Mouse (Mus musculus) cerebellum, postnatal 14 days (tissue): ENCODE measurements around the gene Ccdc80.

ENCODE experiments used
- DNase-seq, 2 experiments: peaks; one replicate each; pipeline ENCODE4 v3.0.0; 2021; ENCODE audit warnings: mixed read lengths in 2 of 2

Ccdc80 gene

GRCm38 (mm10) chr16:45093137-45093731, at the start of gene Ccdc80:
Ccdc80 (plus strand) TSS chr16:45093402.
- no peak for DNase-seq

DNA sequence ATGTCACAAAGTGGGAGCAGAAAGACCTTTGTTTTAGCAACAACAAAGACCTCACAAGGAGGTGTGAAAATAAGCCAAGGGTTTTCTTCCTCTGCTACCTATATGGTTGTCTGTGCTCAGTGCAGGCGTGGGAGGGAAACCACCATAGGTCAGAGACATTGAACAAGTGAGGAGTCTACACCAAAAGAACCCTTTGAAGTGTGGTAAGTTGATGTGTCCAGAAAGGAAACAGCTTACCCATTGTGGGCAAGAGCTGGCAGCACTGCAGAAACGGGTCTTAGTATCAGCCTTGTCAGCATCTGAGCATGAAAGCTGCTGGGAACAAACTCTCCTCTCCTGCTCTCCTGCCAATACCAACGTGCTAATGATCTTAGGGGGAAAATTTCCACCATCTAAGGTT, 48.4 kb upstream of the Ccdc80 start:
- DNase-seq, result no peak

GRCm38 (mm10) chr16:45057222-45057621, 36.0 kb upstream of the Ccdc80 start:
- no peak for DNase-seq

GRCm38 (mm10) chr16:45057922-45058321, 35.3 kb upstream of the Ccdc80 start:
- DNase-seq, result no peak

DNA sequence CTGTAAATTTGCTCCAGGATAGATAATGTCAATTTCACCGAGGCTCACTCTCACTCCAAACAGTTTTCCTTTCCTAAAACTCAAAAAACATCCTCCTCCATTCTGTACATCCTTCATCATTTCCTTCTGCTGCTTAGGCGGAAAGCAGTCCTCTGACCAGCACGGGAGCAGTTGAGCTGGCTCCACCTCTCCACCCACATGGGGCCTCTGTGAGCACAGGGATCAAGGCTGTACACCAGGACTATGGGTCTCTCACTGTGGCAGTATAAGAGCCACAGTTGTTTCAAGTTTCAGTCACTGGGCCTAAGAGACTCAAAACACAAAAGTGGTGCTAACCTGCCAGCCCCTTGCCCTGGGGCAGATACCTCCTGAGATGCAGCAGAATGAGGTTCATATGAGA, 32.1 kb upstream of the Ccdc80 start:
- DNase-seq, result no peak

DNA sequence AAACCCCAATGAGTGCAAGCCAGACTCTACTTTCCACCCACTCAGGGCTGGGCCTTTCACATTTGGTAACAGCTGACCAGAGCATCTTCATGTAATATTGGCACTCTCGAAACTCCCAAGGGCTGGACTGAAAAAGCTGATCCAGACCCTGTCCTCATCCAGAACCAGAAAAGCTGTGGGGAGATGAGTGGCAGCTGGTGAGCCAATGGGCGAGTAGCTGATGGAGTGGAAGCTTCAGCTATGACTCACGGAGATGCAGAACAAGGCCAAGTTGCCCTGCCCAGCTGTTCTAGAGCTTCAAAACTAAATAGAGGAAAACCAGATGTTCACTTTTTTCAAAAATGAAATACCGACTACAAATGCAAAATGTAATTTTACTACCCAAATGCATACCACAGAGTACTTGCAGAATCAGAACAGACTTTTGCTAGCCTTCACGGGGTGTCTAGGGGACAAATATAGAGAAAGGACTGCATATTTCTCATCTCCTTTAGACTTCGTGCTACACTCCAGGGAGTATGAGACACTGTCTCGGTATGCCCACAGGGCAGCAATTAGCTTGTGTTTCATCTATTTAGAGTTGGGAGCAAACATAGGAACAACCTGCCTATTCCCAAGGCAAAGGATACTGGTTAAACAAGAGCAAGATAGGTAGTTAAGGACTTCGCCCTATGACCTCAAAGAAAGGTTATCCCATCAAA, 22.7 kb upstream of the Ccdc80 start:
- DNase-seq, result no peak

DNA sequence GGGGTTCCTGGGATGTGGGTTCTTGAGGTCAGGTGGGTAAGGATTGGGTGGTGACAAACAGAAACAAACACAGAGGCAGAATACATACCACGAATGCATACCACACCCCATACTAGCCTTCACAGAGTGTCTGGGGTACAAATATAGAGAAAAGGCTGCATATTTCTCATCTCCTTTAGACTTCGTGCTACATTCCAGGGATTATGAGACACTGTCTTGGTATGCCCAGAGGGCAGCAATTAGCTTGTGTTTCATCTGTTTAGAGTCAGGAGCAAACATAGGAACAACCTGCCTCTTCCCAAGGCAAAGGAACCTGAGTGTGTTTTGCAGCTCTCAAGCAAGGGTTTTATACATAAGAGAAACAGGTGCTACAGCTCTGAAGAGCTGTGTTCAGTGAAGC, 21.8 kb upstream of the Ccdc80 start:
- DNase-seq, result no peak

DNA sequence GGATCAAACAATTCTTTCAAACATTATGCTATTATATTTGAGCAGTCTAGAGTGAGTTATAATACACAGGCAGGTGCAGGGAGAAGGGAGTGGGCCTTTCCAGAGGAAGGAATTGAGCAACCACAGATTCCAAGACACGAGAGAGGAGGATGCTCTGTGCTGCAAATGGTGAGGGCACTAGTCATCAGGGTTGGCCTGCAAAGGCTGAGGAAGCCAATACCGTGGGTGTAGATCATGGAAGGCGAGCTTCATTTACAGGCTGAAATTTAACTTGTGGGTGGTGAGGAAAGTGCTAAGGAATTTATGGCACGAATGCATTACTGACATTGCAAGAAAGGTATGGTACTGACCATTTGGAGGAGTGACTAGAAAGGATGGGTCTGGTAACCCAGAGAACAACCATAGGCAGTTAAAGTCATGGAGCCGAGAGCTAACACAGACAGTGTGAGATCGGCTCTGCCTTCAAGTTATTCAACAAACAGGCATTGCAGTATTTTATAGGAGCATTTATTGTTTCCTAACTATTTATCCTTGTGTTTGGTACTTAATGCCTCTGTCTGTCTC, 15.6 kb upstream of the Ccdc80 start:
- no peak for DNase-seq

- DNase-seq, result no peak
These were observed 13.9 kb upstream of the Ccdc80 start for GRCm38 (mm10) chr16:45079322-45079721.

DNA sequence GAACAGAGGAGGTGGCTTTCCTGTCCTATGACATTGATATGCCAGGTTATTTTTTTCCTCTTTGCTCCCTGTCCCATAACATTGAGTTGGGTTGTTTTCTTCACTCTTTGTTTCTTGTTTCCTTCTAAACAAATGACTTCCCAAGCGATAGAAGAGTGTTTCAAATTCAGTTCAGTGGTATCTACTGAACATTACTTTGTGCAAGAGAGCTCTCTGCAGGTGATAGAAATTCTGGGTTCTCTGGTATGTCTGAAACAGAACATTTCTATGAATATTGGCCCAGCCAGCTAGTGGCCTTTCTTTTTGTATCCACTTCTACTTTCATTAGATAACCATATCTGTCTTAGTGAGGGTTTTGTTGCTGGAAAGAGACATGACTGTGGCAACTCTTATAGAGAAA, 4.4 kb upstream of the Ccdc80 start:
- no peak for DNase-seq

DNA sequence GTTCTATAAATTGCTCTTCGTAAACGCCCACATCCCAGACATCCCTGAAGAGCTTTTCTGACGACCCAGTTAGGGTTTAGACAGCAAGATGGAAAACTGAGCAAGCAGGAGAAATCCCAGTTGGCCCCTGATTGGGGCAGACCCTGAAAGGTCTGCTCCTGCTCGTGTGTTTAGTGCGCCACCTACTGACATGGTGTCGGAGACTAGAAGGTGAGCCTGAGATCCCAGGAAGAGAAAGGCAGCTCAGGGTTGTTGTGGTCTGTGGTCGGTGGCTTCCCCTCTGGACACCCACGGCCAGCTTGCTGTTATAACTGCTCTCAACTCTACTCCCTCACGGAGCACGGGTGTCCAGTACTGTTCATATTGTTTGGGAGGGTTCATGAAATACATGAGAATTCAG, 3.2 kb upstream of the Ccdc80 start:
- DNase-seq, result peak; percentile 85 to 90

- peak in 1 of 2 experiments; percentile 4 for DNase-seq
These were observed 1.0 kb downstream of the Ccdc80 start for GRCm38 (mm10) chr16:45094136-45094756.

DNA sequence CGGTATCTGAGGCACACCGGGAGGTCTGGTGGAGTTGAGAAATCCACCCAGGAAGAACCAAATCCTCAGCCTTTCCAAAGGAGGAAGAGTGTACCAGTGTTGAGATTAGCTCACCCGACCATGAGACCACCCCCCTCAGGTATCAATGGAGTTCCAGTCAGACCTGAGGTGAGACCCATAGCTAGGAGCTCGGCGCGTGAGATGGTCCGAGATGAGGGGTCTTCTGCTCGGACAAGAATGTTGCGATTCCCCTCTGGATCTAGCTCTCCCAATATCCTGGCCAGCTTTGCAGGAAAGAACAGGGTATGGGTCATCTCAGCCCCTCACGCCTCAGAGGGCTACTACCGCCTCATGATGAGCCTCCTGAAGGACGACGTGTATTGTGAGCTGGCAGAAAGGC, 1.8 kb downstream of the Ccdc80 start:
- no peak for DNase-seq

GRCm38 (mm10) chr16:45095561-45096482, 2.6 kb downstream of the Ccdc80 start:
- DNase-seq, result peak; percentile 15 to 24

DNA sequence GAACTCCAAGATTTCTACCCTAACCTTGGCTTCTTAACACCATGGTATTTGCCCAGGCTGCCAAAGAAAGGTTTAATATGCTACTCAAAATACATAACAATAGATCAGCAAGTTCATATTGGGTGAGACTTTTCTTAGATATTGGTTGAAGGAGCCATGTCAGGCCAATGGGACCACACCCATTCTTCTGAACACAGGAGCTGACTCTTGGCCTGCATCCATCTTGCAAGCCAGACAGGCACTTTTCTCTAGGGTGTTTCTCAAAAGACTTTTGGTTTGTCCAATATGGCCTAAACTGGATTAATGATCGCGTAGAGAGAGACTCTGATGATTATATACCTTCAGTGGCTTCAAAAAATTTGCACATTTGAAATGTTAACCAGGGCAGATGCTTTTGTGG, 4.3 kb downstream of the Ccdc80 start:
- DNase-seq, result no peak

DNA sequence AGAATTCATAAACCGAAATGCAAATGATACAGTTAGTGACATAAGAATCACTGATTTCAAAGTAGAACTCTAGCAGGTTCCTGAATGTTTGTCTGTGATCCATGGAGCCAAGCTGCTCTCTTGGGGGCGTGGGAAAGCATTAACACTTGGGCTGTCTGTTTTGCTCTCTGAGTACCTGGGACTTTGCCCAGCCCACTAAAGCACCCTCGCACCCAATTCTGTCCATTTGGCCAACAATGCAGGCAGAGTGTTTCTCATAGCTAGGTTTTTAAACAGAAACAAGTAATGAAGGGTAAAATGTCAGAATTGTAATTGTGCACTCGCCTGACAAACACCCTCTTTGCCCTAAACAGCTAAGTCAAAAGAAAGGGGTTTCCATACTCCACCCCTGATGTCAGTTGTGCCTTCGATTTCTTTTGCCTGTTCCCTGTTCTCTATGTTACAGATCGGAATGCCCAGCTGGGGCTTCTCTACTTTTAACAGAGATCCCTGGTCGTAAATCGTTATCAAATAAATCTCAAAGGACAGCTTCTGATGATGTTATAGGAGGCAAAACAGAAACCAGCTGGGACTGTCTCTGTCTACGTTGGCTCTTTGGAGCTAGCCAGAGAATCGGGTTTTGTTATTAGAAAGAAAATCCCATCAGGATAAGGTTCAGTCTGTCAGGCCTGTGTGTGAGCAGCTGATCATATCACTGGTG, 5.1 kb downstream of the Ccdc80 start:
- no peak for DNase-seq

DNA sequence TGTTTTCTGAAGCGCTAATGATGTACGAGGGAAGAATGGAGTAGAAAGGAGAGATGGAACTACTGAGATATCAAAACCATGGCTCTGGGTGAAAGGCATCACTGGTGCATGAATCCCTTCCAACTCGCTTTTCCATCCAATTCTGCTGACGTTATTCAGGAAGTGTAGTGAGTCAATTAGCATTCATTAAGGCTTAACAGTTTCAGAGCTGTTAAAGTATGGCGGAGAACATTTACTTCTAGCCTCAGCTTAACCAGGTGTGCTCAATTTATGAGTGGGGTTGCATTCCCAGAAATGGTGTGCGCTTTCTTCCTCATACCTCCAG, 5.6 kb downstream of the Ccdc80 start:
- DNase-seq, result no peak

DNA sequence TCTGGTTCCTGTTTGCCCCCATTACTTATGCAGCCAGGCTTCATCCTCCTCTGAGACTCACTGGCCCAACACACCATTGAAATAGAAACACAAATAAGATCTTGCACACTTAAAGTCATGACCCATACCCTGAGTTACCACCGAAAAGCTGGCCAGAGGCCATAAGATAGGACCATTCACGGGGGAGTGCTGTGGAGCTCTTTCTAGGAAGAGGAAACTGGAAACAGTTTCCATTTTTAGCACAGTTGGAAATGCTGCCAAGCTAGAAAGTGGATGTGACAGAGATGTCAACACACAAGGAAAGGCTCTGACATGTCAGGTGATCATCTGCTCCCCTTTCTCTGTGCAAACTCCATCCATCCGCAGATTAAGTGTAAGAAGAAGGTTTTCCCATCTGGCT, 7.7 kb downstream of the Ccdc80 start:
- no peak for DNase-seq

- DNase-seq, result no peak
These were observed 11.8 kb downstream of the Ccdc80 start for GRCm38 (mm10) chr16:45104993-45105392.

DNA sequence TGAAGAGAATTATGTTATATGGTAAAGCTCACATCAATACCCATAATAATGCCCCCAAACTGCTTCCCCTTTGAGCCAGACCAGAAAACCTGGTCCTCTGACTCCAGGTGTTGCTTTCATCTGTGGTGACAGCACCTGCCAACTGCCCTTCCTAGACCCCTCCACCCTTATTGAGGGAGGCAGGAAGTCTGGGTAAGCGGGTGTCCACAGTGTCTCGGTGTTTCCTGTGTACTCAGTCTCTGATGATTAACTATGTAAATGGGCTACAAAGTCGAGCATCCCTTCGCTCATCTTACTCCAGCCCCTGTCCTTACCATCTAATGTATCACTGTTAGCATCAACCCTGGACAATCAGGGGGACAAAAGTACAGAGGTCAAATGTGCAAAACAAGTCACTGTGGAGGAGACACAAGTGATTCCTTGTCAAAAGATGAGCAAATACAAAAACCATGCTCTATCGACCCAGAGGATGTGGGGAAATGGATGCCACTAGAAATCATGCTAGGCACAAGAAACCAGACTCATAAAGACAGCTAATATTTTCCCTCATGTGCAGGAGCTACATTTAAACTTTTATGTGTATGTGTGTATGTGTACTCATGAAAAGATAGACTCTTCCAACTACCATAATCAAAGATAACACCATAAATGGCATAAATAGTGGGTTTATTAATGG, 15.1 kb downstream of the Ccdc80 start:
- no peak for DNase-seq

- no peak for DNase-seq
These were observed 17.3 kb downstream of the Ccdc80 start for GRCm38 (mm10) chr16:45110498-45110897.

DNA sequence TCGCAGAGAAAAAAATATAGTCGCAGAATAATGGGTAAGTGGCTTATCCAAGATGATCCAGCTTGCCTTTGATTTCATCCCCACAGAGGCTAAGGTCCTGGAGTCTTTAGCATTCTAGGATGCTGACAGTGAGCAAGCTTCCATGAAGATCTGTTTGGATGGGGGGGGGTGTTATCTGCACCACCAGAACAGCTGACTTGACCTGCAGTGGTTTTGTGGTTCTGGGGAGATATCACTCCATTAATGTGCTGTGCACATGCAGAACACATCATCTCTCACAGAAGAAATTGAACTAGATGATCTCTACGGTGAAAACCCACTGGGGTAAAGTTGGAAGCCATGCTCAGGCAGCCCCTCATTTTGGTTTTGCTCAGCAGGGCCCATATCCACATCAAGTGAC, 24.0 kb downstream of the Ccdc80 start:
- DNase-seq, result no peak
